Mouse (Mus musculus): ENCODE measurements around the gene Aspn.

DNA sequence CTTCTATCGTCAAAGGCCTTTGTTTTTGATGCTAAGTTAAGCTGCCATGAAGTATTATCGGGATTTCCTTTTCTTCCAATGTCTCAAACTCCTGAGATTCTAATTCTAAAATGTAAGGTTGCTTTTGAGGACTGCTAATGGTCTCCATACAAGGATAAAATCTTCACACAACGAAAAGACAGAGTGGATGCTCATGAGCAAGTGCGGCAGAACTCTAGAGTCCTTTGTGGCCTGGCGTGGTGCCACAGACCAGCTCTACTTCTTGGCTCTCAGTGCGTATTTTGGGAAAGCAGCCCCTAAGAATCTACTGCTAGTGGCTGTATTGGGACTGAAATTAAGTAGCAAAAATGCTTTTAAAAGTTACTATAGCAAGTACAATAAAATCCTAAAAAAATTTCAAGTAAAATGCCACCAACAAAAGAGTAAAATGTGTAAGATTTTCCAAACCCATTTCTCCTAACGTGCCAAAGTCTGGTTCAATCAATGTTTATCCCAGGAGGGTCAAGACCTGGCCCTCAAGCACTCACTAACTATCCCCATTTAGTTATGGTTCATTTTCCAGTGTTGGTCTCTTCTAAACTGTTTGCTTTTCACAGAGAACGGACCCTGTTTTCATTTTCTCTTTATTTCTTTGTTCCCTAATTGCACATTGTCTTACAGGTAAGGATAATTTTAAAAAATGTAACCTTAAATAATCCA lies 40.2 kb downstream of the Aspn start:
- TF ChIP-seq CTCF (conservative IDR thresholded peaks at IDR 0.05; ENCODE audit: insufficient read depth, insufficient read length, low read depth, low read length) (no peak), POLR2A (IDR thresholded peaks at IDR 0.05; ENCODE audit: low read depth, low read length) (no peak)
